Mouse (Mus musculus): ENCODE results near the gene Sesn1.

DNA sequence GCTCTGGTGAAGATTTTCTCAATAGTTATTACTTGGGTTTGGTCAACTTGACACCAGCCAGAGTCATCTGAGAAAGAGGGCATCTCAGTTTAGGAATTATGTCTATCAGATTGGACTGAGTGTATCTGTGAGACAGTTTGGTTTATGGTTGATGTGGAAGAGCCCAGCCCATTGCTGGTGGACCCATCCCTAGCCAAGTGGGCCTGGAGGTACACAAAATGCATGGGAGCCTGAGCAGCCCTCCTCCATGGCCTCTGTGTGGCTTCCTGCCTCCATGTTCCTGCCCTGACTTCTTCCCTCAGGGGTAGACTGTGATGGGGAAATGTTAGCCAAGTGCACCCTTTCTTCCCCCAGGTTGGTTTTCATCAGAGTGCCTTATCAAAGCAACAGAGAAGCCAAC lies 50.1 kb downstream of the Sesn1 start:
- no peak for TF ChIP-seq EP300 (IDR thresholded peaks at IDR 0.05)
- no peak for TF ChIP-seq CTCF (IDR thresholded peaks at IDR 0.05)
